Mouse (Mus musculus): ENCODE measurements around the gene Hist1h4n. TPM values are rescaled to one million over a fixed set of nuclear protein-coding genes. Genes with fewer than 3 reads are reported as not detected.
A peak's percentile ranks its signal among the peaks of the same experiment; 100 is the strongest.
"Not testable (repeated sequence)": the region's sequence is repeated elsewhere in the genome, so short reads cannot be mapped to it uniquely, and the experiment has no call there.

Gene Hist1h4n
- total RNA-seq, 4 experiments from 2014 or later = 11.4 to 41.9 (median 29.6) TPM; not detected in 1

DNA sequence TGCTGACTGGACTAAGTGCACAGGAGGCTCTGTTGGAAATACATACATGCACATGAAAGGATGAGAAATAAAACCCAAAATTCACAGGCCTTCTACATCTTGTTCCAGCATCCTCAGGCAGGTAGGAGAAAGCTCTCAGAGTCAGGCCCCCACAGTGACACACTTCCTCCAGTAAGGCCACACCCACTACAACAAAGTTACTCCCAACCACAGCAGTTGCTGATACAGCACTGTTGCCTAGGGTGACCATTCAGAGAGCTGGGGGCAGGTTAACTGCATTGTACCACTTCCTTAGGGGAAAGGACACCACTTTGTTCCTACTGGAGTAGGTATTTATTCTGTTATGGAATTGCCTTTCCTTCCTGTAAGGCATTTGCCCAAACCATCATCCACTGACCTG is 34.8 kb downstream of the Hist1h4n start:
- DNase-seq (ENCODE audit: low spot score in 2 of 2) = not testable (repeated sequence)

DNA sequence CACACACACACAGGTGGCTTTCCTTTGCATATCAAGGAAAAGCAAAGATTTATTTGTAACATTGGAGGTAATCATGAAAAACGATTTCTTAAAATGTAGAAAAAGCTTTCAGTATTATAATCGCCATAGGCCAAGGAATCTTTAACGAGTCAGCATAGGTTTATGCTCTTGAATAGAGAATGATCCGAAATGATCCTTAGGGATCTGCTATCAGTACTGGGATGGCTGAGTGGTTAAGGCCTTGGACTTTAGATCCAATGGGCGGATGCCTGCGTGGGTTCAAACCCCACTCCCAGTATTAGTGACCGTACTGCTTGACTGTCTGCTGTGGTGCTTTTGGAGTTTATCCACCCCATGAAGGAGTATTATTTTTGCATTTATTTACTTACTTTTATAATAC is 36.4 kb downstream of the Hist1h4n start:
- no peak for DNase-seq (ENCODE audit: low spot score in 2 of 2)

DNA sequence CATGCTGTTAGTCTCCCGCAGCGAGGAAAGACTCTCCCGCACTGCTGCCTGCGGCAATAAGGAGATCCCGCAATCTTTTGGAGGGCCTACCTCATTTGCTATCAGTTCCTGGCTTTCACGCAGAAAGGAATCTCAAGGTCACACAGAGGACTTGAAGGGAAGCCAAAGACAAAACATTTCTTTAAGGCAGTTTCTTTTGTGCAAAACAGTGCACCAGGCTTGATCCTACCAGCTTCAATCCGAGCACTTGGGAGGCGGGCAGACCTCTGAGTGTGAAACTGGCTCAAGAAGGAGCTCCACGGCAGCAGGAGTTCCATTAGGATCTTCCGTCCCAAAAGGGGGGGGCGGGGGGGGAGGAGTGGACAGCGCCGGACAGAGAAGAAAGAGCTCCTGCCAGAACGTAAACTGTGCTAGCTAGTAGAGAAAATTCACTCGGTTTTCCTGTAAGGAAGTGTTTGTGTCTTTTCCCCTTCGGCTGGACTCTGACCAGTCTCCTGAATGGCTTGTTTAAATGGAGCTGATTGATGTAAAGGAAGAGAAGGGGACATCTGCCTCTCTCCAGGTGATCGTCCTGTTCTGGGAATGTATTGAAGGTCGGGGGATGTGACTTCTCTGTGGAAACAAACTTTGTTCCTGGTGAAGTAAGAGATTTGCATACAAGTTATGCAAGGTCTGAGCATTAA is 41.3 kb downstream of the Hist1h4n start:
- DNase-seq (ENCODE audit: low spot score in 2 of 2) = no peak

DNA sequence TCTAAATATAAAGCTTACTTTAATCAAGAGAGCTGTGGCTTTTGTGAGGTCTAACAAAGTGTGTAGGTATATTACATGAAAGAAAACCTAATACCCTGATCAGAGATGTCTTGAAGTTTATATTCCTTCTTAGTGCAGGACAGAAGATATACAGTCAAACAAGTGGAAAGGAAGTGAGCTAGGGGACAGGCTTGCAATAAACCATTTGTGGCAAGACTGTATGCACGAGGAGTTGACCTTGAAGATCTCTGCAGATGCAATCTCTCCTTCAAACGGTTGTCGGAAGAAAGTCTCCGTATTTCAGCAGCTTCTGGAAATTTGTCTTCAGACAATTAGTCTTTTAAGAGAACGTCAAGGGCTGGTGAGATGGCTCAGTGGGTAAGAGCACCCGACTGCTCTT is 42.1 kb downstream of the Hist1h4n start:
- DNase-seq (ENCODE audit: low spot score in 2 of 2) = no peak

DNA sequence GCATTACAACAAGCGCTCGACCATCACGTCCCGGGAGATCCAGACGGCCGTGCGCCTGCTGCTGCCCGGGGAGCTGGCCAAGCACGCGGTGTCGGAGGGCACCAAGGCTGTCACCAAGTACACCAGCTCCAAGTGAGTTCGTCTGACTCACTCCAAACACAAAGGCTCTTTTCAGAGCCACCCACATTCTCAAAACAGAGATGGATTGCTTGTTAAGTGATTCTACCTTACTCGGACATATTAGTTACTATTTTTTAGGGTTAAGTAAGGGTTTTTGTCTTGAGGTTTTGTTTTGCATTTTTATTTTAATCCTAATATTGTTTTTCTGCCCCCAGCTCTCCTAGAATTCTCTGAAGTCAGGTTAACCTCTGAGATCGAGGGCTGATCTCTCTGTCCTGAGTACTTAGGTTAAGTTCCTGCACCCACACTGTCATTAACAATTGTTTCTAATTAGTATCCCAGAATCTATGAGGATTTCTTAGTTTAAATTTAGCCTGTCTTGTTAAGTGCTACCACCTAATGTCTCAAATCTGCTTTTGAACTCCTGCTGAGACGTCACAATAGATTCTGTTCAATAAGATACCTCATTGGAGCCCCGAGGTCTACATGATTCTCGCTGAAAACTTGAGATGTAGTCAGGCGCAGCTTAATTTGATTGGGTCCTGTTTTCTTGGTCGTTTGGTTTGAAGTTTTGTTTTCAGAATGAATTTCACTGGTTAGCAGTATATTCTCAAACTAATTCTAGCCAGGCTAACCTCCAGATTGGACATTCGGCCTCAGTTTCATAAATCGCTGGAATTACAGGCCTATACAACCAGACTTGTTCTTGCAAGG is 44.0 kb downstream of the Hist1h4n start:
- DNase-seq (ENCODE audit: low spot score in 2 of 2) = no peak

DNA sequence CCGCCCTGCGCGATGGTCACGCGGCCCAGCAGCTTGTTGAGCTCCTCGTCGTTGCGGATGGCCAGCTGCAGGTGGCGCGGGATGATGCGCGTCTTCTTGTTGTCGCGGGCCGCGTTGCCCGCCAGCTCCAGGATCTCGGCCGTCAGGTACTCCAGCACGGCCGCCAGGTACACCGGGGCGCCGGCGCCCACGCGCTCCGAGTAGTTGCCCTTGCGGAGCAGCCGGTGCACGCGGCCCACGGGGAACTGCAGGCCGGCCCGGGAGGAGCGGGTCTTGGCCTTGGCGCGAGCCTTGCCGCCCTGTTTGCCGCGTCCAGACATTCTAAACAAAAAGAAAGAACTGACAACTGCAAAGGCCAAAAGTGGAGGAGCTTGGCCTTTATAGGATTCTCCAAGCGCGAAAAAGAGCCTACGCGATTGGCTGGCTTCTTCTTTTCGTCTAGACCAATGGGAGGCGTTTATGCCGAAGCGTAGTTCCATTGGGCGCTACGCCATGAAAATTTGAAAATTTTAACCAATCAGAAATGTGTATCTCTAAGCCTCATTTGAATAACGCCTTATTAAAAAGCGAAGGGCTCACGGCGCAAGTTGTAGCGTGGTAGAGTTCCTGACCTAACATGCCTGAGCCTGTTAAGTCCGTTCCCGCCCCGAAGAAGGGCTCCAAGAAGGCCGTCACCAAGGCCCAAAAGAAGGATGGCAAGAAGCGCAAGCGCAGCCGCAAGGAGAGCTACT is 44.9 kb downstream of the Hist1h4n start, which contains the start of the genes Hist1h2an and Hist1h2bp:
Gene Hist1h2an, minus strand, starts transcription at position 320 of the 731 bp plus-strand sequence.
Gene Hist1h2bp, plus strand, starts transcription at position 563 of the 731 bp plus-strand sequence.
- DNase-seq (ENCODE audit: low spot score in 2 of 2) = peak; percentile 88 to 93

DNA sequence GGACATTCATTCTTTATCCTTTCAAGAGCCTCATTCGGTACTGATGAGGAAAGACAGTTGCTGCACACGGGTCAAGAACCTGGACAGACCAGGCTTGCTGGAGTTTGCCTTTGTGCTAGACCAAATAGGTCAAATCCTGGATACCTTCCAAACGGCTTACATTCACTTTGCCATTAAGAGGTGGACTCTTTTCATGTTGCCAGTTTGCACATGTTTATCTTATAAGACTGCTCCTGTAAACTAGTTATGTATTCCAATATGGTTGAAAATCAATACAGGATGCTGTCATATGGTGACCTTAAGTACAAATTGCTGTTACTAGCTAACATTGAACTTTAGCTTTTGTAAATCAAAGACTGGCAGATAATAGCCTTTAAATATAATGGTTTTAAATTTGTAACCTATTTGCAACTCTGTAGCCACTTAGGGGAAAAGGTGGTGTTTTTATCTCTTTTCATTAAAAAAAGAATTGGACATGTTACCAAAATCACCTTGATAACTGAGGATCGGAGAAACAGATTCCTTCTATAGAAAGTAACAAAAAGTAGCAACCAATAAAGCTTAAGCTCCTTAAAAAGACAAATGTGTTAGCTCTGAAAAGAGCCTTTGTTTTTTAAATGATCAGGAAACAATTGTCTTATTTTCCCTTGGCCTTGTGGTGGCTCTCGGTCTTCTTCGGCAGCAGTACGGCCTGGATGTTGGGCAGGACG is 45.7 kb downstream of the Hist1h4n start:
- no peak for DNase-seq (ENCODE audit: low spot score in 2 of 2)

DNA sequence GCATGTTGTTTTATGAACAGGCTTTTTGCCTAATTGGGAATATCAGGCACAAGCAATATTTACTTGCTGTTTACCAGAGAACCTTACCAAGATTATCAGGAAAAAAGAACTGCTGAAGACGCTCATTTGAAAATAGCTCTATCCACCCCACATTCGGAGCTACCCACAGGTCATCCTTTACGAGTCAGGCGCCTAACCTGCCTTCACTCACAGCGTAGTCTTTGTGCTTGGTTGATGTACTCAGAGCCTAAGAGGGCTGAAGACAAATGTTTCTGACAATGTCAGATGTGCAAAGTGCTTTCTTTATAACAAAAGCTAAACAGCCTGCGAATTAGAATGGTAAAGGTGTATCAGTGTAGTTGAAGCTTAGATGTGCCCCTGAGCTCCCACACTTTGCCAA is 47.7 kb downstream of the Hist1h4n start:
- DNase-seq (ENCODE audit: low spot score in 2 of 2) = no peak

DNA sequence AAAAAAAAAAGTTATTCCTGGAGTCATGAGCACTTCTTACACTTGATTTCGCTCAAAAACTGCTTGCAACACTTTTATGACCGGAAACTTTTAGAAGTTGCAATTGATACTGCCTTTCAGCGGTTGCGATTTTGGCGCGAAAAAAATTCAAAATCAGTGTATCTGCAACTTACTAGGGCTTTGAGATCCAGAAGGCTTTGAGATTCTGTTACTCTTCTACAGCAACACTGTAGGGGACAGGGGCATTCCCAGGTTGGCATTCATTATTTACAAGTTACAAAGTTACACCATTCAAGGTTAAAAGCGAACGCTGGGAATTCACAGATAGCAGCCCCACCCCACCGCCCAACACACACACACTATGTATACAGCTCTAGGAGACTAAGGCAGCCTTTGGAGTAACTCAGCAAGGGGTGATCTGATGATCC is 48.2 kb downstream of the Hist1h4n start:
- no peak for DNase-seq (ENCODE audit: low spot score in 2 of 2)

DNA sequence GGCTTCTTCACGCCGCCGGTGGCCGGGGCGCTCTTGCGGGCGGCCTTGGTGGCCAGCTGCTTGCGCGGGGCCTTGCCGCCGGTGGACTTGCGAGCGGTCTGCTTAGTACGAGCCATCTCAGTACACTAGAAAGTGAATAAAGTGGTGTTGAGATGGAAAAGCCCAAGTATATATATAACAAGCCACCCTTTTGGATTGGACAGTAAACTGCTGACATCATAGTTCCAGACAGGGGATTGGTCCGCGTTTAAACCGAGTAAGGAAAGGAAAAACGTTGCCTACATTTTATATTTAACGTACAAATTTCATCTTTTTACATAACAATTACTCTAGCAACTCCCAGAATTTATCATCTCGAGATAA is 48.8 kb downstream of the Hist1h4n start, which contains the start of gene Hist1h3i:
Gene Hist1h3i, minus strand, starts transcription at position 116 of the 363 bp plus-strand sequence.
- DNase-seq (ENCODE audit: low spot score in 2 of 2) = peak; percentile 42 to 61

DNA sequence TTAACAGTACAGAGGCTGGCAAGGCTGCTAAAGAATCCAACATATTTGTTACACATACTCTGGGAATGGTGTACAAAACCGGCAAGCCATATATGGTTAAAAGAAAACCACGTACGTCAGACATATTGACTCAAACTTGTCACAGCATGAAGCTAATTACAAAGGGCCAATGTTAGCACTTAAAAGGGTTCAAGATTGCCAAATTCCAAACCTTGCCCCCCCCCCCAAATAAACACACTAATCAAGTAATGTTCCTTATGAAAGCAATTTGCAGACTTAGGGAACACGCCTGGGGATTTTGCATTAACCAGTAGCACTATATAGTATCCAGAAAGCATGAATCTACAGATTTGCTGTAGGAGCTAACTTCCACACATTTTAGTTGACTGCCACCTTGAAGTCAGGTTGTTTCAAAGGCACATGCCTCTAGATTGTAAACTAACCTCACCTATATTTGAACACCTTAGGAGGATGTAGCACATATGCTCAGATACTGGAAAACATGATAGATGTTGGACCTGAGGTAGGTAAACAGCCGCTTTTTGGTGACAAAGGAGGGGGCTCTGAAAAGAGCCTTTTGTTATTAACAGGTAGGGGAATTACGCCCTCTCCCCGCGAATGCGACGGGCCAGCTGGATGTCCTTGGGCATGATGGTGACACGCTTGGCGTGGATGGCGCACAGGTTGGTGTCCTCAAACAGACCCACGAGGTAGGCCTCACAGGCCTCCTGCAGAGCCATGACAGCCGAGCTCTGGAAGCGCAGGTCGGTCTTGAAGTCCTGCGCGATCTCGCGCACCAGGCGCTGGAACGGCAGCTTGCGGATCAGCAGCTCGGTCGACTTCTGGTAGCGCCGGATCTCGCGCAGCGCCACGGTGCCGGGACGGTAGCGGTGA is 49.4 kb downstream of the Hist1h4n start:
- not testable (repeated sequence) for DNase-seq (ENCODE audit: low spot score in 2 of 2)

Small RNA genes within 50 kb of the gene (microRNA-seq; reads per million reads assigned to microRNA genes)
- gene Gm19658 (0 reads per million in 2 experiments), gene Gm44346 (0 reads per million in 2 experiments), gene Gm44466 (0 reads per million in 2 experiments)

Other genes with a start within 250 kb of the Hist1h4n start
- not detected for gene Olfr1362, start 218.2 kb downstream of the Hist1h4n start, total RNA-seq (2022)
- not detected for gene Olfr11, start 189.7 kb downstream of the Hist1h4n start, total RNA-seq (2022)
- not detected for gene Olfr1361, start 168.8 kb downstream of the Hist1h4n start, total RNA-seq (2022)
- not detected for gene Olfr1360, start 154.8 kb downstream of the Hist1h4n start, total RNA-seq (2022)
- not detected for gene Olfr1359, start 134.1 kb downstream of the Hist1h4n start, total RNA-seq (2022)
- gene Hist1h2bl, start 116.1 kb downstream of the Hist1h4n start, total RNA-seq (2022) = 10 to 100 TPM; 10.8 to 28.3 (median 22.4) TPM
- gene Hist1h2ai, start 115.8 kb downstream of the Hist1h4n start, total RNA-seq (2022) = 10 to 100 TPM in 2 of 4 experiments, 1 to 10 TPM in 2; 8.1 to 36.7 (median 16.0) TPM
- gene Hist1h3h, start 114.5 kb downstream of the Hist1h4n start, total RNA-seq (2022) = 10 to 100 TPM; 30.3 to 49.1 (median 42.8) TPM
- 1 to 10 TPM; 2.8 to 4.8 (median 3.2) TPM for gene Hist1h2bm, start 110.2 kb downstream of the Hist1h4n start, total RNA-seq (2022)
- gene Hist1h4j, start 97.1 kb downstream of the Hist1h4n start, total RNA-seq (2022) = 10 to 100 TPM; 11.6 to 17.1 (median 13.7) TPM
- 100 to 1,000 TPM; 228 to 277 (median 247) TPM for gene Hist1h4k, start 81.7 kb downstream of the Hist1h4n start, total RNA-seq (2022)
- 10 to 100 TPM in 2 of 4 experiments, 1 to 10 TPM in 2; 8.7 to 11.4 (median 9.8) TPM for gene Hist1h2ak, start 78.4 kb downstream of the Hist1h4n start, total RNA-seq (2022)
- 1 to 10 TPM in 3 of 4 experiments, not detected in 1; 6.6 to 9.1 (median 8.4) TPM for gene Hist1h2bn, start 78.1 kb downstream of the Hist1h4n start, total RNA-seq (2022)
- 1 to 10 TPM; 3.8 to 6.5 (median 5.9) TPM for gene Hist1h1b, start 51.6 kb downstream of the Hist1h4n start, total RNA-seq (2022)
- 10 to 100 TPM; 32.9 to 72.6 (median 47.3) TPM for gene Hist1h3i, start 48.8 kb downstream of the Hist1h4n start, total RNA-seq (2022)
- gene Hist1h2an, start 45.0 kb downstream of the Hist1h4n start, total RNA-seq (2022) = 1 to 10 TPM in 1 of 4 experiments, not detected in 3; 3.2 TPM
- gene Hist1h2bp, start 44.7 kb downstream of the Hist1h4n start, total RNA-seq (2022) = 10 to 100 TPM in 1 of 4 experiments, 1 to 10 TPM in 3; 3.1 to 11.6 (median 5.9) TPM
- 10 to 100 TPM; 26.8 to 44.1 (median 30.6) TPM for gene Hist1h2bq, start 22.0 kb downstream of the Hist1h4n start, total RNA-seq (2022)
- 10 to 100 TPM in 3 of 4 experiments, 1 to 10 TPM in 1; 5.0 to 27.3 (median 17.8) TPM for gene Hist1h2ao, start 21.7 kb downstream of the Hist1h4n start, total RNA-seq (2022)
- gene Hist1h4m, start 20.4 kb downstream of the Hist1h4n start, total RNA-seq (2022) = 100 to 1,000 TPM; 180 to 291 (median 231) TPM
- gene Hist1h2ap, start 1.3 kb upstream of the Hist1h4n start, total RNA-seq (2022) = 10 to 100 TPM in 2 of 4 experiments, not detected in 2; 10.6 to 18.9 TPM
- gene Hist1h2br, start 1.5 kb upstream of the Hist1h4n start, total RNA-seq (2022) = 10 to 100 TPM; 26.6 to 44.1 (median 30.3) TPM
- gene Zfp184, start 112.9 kb upstream of the Hist1h4n start, total RNA-seq (2022) = 1 to 10 TPM; 1.9 to 4.5 (median 2.9) TPM
- not detected for gene Pom121l2, start 149.0 kb upstream of the Hist1h4n start, total RNA-seq (2022)
- gene Prss16, start 177.5 kb upstream of the Hist1h4n start, total RNA-seq (2022) = under 1 TPM; 0.29 to 0.84 (median 0.56) TPM
- gene Hist1h2ah, start 203.4 kb upstream of the Hist1h4n start, total RNA-seq (2022) = 10 to 100 TPM in 3 of 4 experiments, 1 to 10 TPM in 1; 6.5 to 26.2 (median 15.2) TPM
- 10 to 100 TPM; 10.4 to 18.1 (median 16.5) TPM for gene Hist1h2bk, start 203.7 kb upstream of the Hist1h4n start, total RNA-seq (2022)
- 10 to 100 TPM; 55.1 to 70.7 (median 60.0) TPM for gene Hist1h4i, start 209.2 kb upstream of the Hist1h4n start, total RNA-seq (2022)
- 10 to 100 TPM in 2 of 4 experiments, 1 to 10 TPM in 2; 8.2 to 12.2 (median 10.1) TPM for gene Hist1h2ag, start 210.7 kb upstream of the Hist1h4n start, total RNA-seq (2022)
- gene Hist1h2bj, start 211.0 kb upstream of the Hist1h4n start, total RNA-seq (2022) = 10 to 100 TPM; 10.8 to 15.9 (median 12.1) TPM